Mouse (Mus musculus) kidney, adult 9 months (tissue): Measurements from ENCODE around the gene Sbno2.

ENCODE experiments used
- DNase-seq: peaks from one replicate; pipeline ENCODE4 v3.0.0; 2022

The Sbno2 gene

GRCm38 (mm10) chr10:80032799-80033480 is 72.4 kb downstream of the Sbno2 start:
- no peak for DNase-seq

- no peak for DNase-seq
These were observed 74.6 kb downstream of the Sbno2 start for GRCm38 (mm10) chr10:80030736-80031135.

- no peak for DNase-seq
These were observed 75.2 kb downstream of the Sbno2 start for GRCm38 (mm10) chr10:80030191-80030590.

GRCm38 (mm10) chr10:80028521-80028846 is 76.9 kb downstream of the Sbno2 start:
- no peak for DNase-seq

GRCm38 (mm10) chr10:80027681-80028520 is 77.5 kb downstream of the Sbno2 start:
- DNase-seq = no peak

DNA sequence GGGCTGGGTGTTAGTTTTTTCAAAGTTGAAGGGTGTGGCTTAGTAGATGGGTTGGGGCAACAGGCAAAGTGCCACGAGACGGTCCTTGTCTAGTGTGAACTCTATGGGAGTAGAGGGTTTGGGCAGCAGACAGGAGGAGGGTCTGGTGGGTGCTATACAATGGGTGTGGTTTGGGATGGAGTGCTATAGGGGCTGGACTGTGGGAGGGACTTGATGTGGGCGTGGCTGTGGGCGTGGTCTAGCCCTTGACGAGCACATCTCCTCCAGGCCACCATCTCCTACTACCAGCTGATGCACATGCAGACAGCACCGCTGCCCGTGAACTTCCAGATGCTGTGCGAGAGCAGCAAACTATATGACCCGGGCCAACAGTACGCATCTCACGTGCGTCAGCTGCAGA is 79.5 kb downstream of the Sbno2 start:
- no peak for DNase-seq

DNA sequence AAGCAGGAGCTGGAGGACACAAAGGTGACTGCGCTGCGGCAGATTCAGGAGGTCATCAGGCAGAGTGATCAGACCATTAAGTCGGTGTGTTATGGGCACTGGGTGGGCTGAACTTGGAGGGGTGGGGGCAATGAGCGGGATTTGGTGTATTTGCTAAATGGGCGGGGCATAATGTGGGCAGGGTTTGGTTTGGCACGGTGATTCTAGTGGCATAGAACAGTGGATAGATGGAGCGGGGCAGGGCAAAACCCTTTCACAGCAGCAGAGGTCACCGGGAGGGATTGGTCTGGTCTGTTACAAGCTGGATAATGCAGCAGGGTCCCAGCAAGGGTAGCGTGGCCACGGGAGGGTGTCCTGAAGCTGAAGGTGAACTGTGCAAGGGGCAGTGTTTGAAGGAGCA is 79.9 kb downstream of the Sbno2 start:
- DNase-seq = no peak

- DNase-seq = no peak
These were observed 80.4 kb downstream of the Sbno2 start for GRCm38 (mm10) chr10:80025044-80025347.

- no peak for DNase-seq
These were observed 80.9 kb downstream of the Sbno2 start for GRCm38 (mm10) chr10:80024229-80025043.

DNA sequence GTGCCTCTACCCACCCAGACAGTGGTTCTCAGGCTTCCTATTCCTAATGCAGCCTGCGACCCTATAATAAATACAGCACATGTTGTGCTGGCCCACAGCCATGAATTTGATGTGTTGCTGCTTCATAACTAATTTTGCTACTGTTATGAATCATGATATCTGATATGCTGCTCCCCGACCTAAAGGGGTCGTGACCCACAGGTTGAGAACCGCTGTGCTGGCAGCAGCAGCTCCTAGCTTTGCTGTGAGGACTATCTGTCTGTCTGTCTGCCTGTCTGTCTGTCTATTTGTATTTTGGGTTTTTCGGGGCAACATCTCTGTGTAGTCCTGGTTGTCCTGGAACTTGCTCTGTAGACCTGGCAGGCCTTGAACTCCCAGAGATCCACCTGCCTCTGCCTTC is 81.6 kb downstream of the Sbno2 start:
- DNase-seq = no peak

DNA sequence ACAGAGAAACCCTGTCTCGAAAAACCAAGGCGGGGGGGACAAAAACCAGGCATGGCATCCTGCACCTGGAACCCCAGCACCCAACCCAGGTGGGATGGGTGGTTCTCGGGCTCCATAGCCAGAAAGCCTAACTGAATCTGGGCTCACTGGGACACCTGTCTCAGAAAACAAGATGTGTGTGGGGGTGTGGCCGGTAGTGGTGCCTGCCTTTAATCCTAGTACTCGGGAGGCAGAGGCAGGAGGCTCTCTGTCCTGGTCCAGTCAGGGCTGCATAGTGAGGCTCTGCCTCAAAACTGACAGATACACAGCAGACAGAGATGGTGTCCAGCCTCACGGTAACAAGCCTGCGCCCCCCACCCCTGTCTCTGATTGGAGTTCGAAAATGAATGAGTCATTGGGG is 82.6 kb downstream of the Sbno2 start:
- no peak for DNase-seq

- no peak for DNase-seq
These were observed 83.2 kb downstream of the Sbno2 start for GRCm38 (mm10) chr10:80022164-80022563.

DNA sequence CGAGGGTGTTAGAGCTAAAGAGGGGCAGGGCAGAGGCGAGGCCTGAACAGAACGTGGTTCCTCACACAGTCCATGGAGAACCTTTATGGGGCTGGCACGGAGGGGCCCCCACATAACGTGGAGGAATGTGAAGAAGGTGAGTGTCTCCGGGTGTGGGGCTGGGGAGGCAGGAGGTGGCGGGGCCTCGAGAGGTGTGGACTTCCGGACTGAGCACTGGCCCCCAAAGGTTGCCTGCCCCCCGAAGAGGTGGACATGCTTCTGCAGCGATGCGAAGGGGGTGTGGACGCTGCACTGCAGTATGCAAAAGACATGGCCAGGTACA is 84.1 kb downstream of the Sbno2 start:
- no peak for DNase-seq

- DNase-seq = no peak
These were observed 84.6 kb downstream of the Sbno2 start for GRCm38 (mm10) chr10:80020603-80021319.

DNA sequence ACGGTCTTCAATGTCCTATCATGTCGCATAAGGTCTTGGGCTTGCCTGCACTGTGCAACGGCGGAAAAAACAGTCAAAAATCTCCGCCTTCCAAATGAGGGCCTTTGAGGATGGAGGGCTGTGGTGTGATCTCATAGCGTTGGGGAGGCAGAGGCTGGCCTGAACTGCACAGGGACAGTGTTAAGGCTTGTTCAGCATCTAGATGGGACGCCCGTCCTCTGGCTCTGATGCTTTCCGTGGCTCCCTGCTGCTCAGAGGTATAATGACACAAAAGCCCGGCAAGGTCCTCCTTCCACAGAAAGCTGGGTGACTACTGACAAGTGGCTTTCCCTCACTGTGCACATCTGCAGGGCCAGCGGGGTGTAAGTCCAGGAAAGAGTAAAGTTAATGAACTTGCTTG is 85.2 kb downstream of the Sbno2 start:
- DNase-seq = no peak

- no peak for DNase-seq
These were observed 85.8 kb downstream of the Sbno2 start for GRCm38 (mm10) chr10:80019471-80020131.

DNA sequence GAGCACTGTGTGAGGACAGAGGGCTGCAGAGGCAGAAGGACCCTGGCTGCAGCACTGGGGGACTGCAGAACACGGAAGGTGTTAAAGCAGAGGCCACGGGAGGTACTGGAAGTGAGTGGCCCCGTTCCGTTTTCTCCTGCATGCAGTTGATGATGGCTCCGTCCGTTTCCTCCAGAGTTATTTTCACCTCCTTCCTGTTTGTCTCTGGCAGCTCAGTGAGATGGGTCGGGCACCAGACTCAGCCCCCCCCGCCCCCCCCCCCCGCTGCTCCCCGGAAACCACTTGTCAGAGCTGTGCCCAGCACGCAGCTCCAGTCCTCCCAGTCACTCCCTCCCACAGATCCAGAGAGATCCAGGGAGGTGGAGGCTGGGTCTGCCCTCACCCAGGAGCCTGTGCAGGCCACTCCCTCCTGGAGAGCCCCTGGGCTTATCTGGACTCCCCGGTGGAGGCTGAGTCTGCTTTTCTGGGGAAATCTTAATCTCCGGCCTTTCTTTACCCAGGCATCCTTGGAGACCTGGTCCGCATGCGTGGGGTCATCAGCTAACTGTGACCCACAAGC is 86.6 kb downstream of the Sbno2 start:
- no peak for DNase-seq

GRCm38 (mm10) chr10:80017771-80018170 is 87.6 kb downstream of the Sbno2 start:
- DNase-seq = no peak

GRCm38 (mm10) chr10:80017361-80017760 is 88.0 kb downstream of the Sbno2 start:
- DNase-seq = no peak

DNA sequence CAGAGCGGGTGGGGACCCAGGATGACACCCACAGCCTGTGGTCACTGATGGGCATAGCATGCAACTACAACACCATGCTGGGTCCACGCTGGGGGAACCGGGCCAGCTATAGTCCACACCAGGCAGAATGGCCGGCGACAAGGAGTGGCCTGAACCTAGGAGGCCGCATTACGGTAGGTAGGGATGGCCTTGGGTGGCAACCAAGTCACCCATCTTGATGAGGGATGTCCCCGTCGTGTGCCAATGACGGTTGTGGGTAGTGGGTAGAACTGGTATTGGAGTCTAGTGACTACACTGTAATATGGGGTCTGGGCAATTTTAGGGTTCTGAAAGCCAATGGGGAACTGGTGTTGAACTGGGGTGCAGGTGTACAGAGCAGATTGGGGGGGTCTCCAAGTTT is 88.4 kb downstream of the Sbno2 start:
- no peak for DNase-seq

- no peak for DNase-seq
These were observed 88.9 kb downstream of the Sbno2 start, which contains the start of gene Arhgap45 for GRCm38 (mm10) chr10:80016511-80016910. TSS of gene Arhgap45 (plus strand) at chr10:80016653.

DNA sequence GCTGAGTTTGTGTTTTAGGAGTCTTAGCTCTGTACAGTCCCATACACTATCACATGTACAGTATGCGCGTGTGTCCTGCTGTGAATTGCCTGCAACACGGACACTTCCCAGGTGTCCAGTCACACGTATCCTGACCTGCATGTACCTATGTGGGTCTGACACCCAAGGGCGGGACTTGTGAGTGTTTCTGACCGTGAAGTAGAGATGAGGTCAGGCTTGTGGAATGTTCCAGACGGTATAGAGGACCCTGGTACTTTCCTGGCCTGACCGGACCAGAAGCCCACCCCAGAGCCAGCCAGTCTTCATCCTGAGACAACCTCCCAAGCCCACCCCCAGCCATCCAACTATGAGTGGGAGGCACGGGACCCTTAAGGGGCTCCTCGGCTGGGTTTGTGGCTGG is 89.8 kb downstream of the Sbno2 start:
- DNase-seq = no peak
